ENCODE assay signal across 8 mouse cellular contexts in genomic region chr11:77762783-77763672, GRCm38 (mm10). TPM values are rescaled to one million over a fixed set of nuclear protein-coding genes. Genes with fewer than 3 reads are reported as not detected.
DNase-seq lines count a peak whose midpoint lies in the region; ATAC-seq and TF ChIP-seq lines count a peak whose summit lies in the region.

Myo18a (plus strand) TSS chr11:77763246.

- peak; percentile 73 for ATAC-seq in limb, embryonic 15.5 days (ENCODE audit: insufficient number of reproducible peaks, low FRiP score, low TSS enrichment, low read depth)
- peak; percentile 88 for ATAC-seq in midbrain, embryonic 16.5 days

- no peaks in the 10 kb centered on the region for H3K4me1 ChIP-seq in embryonic fibroblast, embryonic 13.5 days (ENCODE audit: control insufficient read depth, insufficient read depth, low read length)
- H3K4me1 ChIP-seq in limb, embryonic 15.5 days = peaks cover 30% of the 10 kb centered on the region
- peaks cover 35% of the 10 kb centered on the region for H3K4me1 ChIP-seq in midbrain, embryonic 16.5 days (ENCODE audit: control insufficient read depth, insufficient read depth, low read length)

- H3K9me3 ChIP-seq in limb, embryonic 15.5 days = no peaks in the 10 kb centered on the region
- H3K9me3 ChIP-seq in midbrain, embryonic 16.5 days (replicated peaks; ENCODE audit: control insufficient read depth, low read length, poor library complexity, severe bottlenecking) = no peaks in the 10 kb centered on the region

- DNase-seq in 3T3-L1 (ENCODE audit: low read depth, low spot score) = peak; percentile 72
- peak; percentile 83 to 88 for DNase-seq in adrenal gland, postnatal 4 days (ENCODE audit: low spot score in 2 of 2)
- peak; percentile 74 to 81 for DNase-seq in heart, adult 9 months (ENCODE audit: low spot score in 2 of 2)
- peak; percentile 79 for DNase-seq in kidney, adult 9 months
- peak; percentile 57 to 84 for DNase-seq in spleen, adult 18-20 months

- peak within 1 kb of the TSS; percentile 69 for H3K4me2 ChIP-seq in limb, embryonic 15.5 days
- H3K4me2 ChIP-seq in midbrain, embryonic 16.5 days (ENCODE audit: low read length) = peak within 1 kb of the TSS; percentile 97

- no peaks in the 10 kb centered on the region for H3K27me3 ChIP-seq in limb, embryonic 15.5 days
- H3K27me3 ChIP-seq in midbrain, embryonic 16.5 days (ENCODE audit: control insufficient read depth, insufficient read depth, low read depth, low read length) = no peaks in the 10 kb centered on the region

- peak within 1 kb of the TSS; percentile 57 for H3K4me3 ChIP-seq in embryonic fibroblast, embryonic 13.5 days (ENCODE audit: insufficient read depth, low read length)
- H3K4me3 ChIP-seq in limb, embryonic 15.5 days = peak within 1 kb of the TSS; percentile 84
- H3K4me3 ChIP-seq in midbrain, embryonic 16.5 days (ENCODE audit: low read depth, low read length) = peak within 1 kb of the TSS; percentile 99

- peak within 1 kb of the TSS; percentile 94 for H3K9ac ChIP-seq in limb, embryonic 15.5 days
- peak within 1 kb of the TSS; percentile 99 for H3K9ac ChIP-seq in midbrain, embryonic 16.5 days (ENCODE audit: low read depth, low read length)

- TF ChIP-seq CTCF in embryonic fibroblast, embryonic 13.5 days (IDR thresholded peaks at IDR 0.05; ENCODE audit: borderline replicate concordance, insufficient read depth, low read length) = peak; percentile 36; the same call in 1 of the 2 replicates

- WGBS in limb, embryonic 15.5 days = 2% methylated on average over 59 of the region's 79 CpGs
- 2% methylated on average over 51 of the region's 79 CpGs for WGBS in midbrain, embryonic 16.5 days

- H3K36me3 ChIP-seq in limb, embryonic 15.5 days = no peaks in the 10 kb centered on the region
- no peaks in the 10 kb centered on the region for H3K36me3 ChIP-seq in midbrain, embryonic 16.5 days (ENCODE audit: control insufficient read depth, insufficient read depth, low read length)

- peak; percentile 61 for TF ChIP-seq POLR2A in embryonic fibroblast, embryonic 13.5 days (IDR thresholded peaks at IDR 0.05; ENCODE audit: low read depth, low read length)

- no peak within 1 kb of the TSS for H3K27ac ChIP-seq in embryonic fibroblast, embryonic 13.5 days (ENCODE audit: insufficient read depth, low read length)
- peak within 1 kb of the TSS; percentile 87 for H3K27ac ChIP-seq in limb, embryonic 15.5 days
- H3K27ac ChIP-seq in midbrain, embryonic 16.5 days (ENCODE audit: low read length) = peak within 1 kb of the TSS; percentile 94

RNA-seq across cellular contexts. Expression of gene Myo18a, which starts in this region (rescaled TPM):
- 10 to 100 TPM; 90.0 to 90.8 TPM for total RNA-seq in adrenal gland, postnatal 4 days (2021)
- 16.2 and 20.1 TPM in 2 replicates for polyA plus RNA-seq in embryonic fibroblast, embryonic 13.5 days (2011; ENCODE audit: insufficient read length, low read depth, missing spikeins)
- 71.9 and 73.2 TPM in 2 replicates for polyA plus RNA-seq in limb, embryonic 15.5 days (2015; fragmentation: Nextera tagmentation; extraction: Ambion mirVana)
- 46.8 and 55.4 TPM in 2 replicates for polyA plus RNA-seq in midbrain, embryonic 16.5 days (2015; fragmentation: Nextera tagmentation; extraction: Ambion mirVana)
